Mouse (Mus musculus) MEL (cell line): ENCODE measurements at regions not wholly inside any gene's neighbourhood (a gene's known extent, or its start where the extent isn't known, plus 50 kb on each side); places are given as distances from the start of the nearest gene placed in this dataset.

Source experiments
- CTCF ChIP-seq, 3 experiments: IDR thresholded peaks in 2 of 3; conservative IDR thresholded peaks in 1 of 3; 2 replicates each; pipeline ENCODE4 v1.5.1; 2011 to 2012; ENCODE audit warnings: low read length in 3 of 3, low read depth in 2 of 3, mild to moderate bottlenecking in 2 of 3, improper control_type of control experiment in 1 of 3, inconsistent platforms in 1 of 3, mixed read lengths in 1 of 3, moderate library complexity in 1 of 3; ENCODE audit not compliant: control insufficient read depth in 1 of 3, insufficient read depth in 1 of 3, poor library complexity in 1 of 3, severe bottlenecking in 1 of 3
- GABPA ChIP-seq: IDR thresholded peaks from 2 replicates; pipeline ENCODE4 v1.6.1; 2012; ENCODE audit warnings: low read depth, mild to moderate bottlenecking, inconsistent platforms, low read length, improper control_type of control experiment, moderate library complexity
- GATA1 ChIP-seq: IDR thresholded peaks from 2 replicates; pipeline ENCODE4 v1.6.1; 2011; ENCODE audit warnings: low read depth, low read length, improper control_type of control experiment
- HCFC1 ChIP-seq: IDR thresholded peaks from 2 replicates; pipeline ENCODE4 v1.6.1; 2012; ENCODE audit warnings: low read depth, mild to moderate bottlenecking, inconsistent platforms, low read length, improper control_type of control experiment, moderate library complexity
- KAT2A ChIP-seq: conservative IDR thresholded peaks from 2 replicates; pipeline ENCODE4 v1.6.1; 2012; ENCODE audit warnings: low read depth, low read length, improper control_type of control experiment, inconsistent platforms
- NRF1 ChIP-seq: IDR thresholded peaks from 2 replicates; pipeline ENCODE4 v1.6.1; 2014; ENCODE audit warnings: low read depth, mild to moderate bottlenecking, inconsistent platforms, low read length, improper control_type of control experiment, moderate library complexity; ENCODE audit not compliant: poor library complexity, insufficient read depth, severe bottlenecking
- POLR2A ChIP-seq, 2 experiments: IDR thresholded peaks; 2 replicates each; pipeline ENCODE4 v1.6.1; 2011 to 2012; ENCODE audit warnings: low read length in 2 of 2, mild to moderate bottlenecking in 2 of 2, control low read depth in 1 of 2, improper control_type of control experiment in 1 of 2, low read depth in 1 of 2, moderate library complexity in 1 of 2; ENCODE audit not compliant: control insufficient read depth in 1 of 2, insufficient read depth in 1 of 2, poor library complexity in 1 of 2
- POLR2AphosphoS5 ChIP-seq: IDR thresholded peaks from 2 replicates; pipeline ENCODE4 v1.6.1; 2012; ENCODE audit warnings: low read depth, borderline replicate concordance, mild to moderate bottlenecking, inconsistent platforms, low read length, moderate library complexity, mixed read lengths
- RAD21 ChIP-seq: IDR thresholded peaks from 2 replicates; pipeline ENCODE4 v1.6.1; 2011; ENCODE audit warnings: mild to moderate bottlenecking, low read depth, low read length, improper control_type of control experiment
- TBP ChIP-seq: IDR thresholded peaks from 2 replicates; pipeline ENCODE4 v1.8.0; 2011; ENCODE audit warnings: low read depth, low read length, improper control_type of control experiment
- TCF12 ChIP-seq: IDR thresholded peaks from 2 replicates; pipeline ENCODE4 v1.6.1; 2014; ENCODE audit warnings: low read depth, mild to moderate bottlenecking, inconsistent platforms, low read length, improper control_type of control experiment, moderate library complexity
- UBTF ChIP-seq: IDR thresholded peaks from 2 replicates; pipeline ENCODE4 v1.6.1; 2012; ENCODE audit warnings: low read depth, mild to moderate bottlenecking, inconsistent platforms, low read length, improper control_type of control experiment, moderate library complexity, borderline replicate concordance; ENCODE audit not compliant: insufficient read depth
- ZC3H11A ChIP-seq: IDR thresholded peaks from 2 replicates; pipeline ENCODE4 v1.6.1; 2012; ENCODE audit warnings: low read depth, mild to moderate bottlenecking, inconsistent platforms, low read length, improper control_type of control experiment

DNA sequence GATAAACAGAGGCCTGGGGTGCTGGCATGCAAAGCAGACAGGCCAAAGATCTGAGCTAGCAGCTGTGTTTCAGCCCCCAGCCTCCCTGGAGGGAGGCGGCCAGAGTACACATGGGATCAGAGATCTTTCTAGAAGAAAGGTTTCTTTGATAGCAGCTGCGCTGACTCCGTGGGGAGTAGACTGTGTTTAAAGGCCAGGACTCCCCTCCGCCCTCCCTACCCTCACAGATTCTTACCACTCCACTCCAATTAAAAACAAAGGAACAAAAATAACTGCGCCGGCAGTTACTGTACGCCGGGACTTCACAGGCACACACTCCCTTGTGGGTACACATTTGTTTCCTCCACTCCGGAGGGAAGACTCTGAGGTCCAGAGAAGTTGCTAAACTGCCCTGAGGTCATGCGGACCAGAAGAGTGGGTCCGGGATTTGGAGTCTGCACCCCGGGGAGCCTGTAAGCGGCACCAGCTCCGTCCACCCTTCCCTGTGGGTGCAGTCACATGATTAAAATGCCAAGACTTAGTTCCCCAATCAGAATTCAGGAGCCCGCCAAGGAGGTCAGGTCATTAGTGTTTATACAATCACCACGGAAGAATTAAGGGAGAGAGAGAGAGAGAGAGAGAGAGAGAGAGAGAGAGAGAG, 411.5 kb downstream of the Zfp536 start:
- no peak for TF ChIP-seq CTCF (IDR thresholded peaks at IDR 0.05 in 2 of 3, conservative IDR thresholded peaks at IDR 0.05 in 1 of 3; ENCODE audit: control insufficient read depth in 1 of 3, insufficient read depth in 1 of 3, low read depth in 2 of 3, low read length in 3 of 3, poor library complexity in 1 of 3, severe bottlenecking in 1 of 3)
- TF ChIP-seq NRF1: no peak
- TF ChIP-seq RAD21: no peak
- no peak for TF ChIP-seq GABPA
- TF ChIP-seq TBP: no peak
- TF ChIP-seq POLR2AphosphoS5: no peak
- TF ChIP-seq KAT2A: no peak
- TF ChIP-seq HCFC1: no peak
- no peak for TF ChIP-seq POLR2A (IDR thresholded peaks at IDR 0.05; ENCODE audit: control insufficient read depth in 1 of 2, insufficient read depth in 1 of 2, low read depth in 1 of 2, low read length in 2 of 2, poor library complexity in 1 of 2)
- TF ChIP-seq ZC3H11A: no peak
- TF ChIP-seq GATA1: no peak
- TF ChIP-seq TCF12: no peak
- no peak for TF ChIP-seq UBTF
